Mouse (Mus musculus): ENCODE measurements at regions not wholly inside any gene's neighbourhood (a gene's known extent, or its start where the extent isn't known, plus 50 kb on each side); places are given as distances from the start of the nearest gene placed in this dataset.

DNA sequence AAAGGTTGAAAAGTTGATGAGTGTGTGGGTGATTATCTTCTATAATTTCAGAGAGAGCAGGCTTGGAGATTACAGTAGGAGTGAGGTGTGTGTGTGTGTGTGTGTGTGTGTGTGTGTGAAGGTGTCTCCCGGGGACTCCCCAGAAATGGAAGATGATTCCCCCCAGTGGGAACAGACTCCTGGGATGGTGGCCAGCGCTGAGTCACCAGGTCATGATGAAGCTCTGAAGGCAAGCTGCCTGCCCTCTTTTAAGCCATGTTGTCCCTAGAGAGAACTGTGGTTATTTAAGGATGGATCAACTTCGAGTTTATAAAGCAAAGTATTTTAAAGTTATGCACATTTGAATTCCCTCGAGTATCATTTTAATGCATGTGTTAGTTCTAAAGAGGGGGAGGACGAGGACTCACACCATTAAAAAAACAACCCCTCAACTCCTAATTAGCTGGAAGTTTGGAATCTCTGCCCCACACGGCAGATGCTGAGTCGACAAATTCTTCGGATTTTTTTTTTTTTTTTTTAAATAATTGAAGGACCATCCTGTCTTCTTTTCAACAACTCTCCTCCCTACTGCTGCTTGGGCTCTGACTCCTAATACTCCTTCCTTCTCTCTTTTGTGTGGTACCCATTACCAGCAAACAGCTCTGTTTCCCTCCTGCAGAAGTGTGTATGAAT lies 186.6 kb downstream of the Ly86 start:
- no peak for DNase-seq

GRCm38 (mm10) chr13:37532596-37533170 lies 187.7 kb downstream of the Ly86 start:
- no peak for DNase-seq

DNA sequence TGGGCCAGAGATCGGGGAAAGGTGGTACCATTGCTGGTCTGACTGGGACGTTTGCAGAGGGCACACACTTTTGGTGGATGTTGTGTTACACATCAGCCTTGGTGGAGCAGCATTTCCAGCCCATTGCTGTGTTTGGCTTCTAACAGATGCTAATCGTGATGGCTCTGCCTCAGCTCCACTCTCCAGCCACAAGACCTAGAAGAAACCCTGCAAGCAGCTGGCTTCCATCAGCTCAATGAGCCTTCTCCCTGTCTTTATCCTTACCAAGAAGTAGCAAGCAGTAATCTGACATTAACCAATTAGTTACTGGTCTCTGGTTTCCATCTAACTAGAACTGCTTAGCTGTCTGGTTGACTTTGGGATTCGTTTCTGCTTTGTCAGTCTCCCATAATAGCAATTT lies 188.8 kb downstream of the Ly86 start:
- DNase-seq = no peak

- DNase-seq = no peak
These were observed 192.3 kb downstream of the Ly86 start for GRCm38 (mm10) chr13:37537330-37537729.

GRCm38 (mm10) chr13:37537793-37538192 lies 192.8 kb downstream of the Ly86 start:
- DNase-seq = peak; percentile 52

- DNase-seq = no peak
These were observed 196.0 kb downstream of the Ly86 start for GRCm38 (mm10) chr13:37540980-37541531.

- peak; percentile 57 for DNase-seq
These were observed 196.7 kb downstream of the Ly86 start for GRCm38 (mm10) chr13:37541674-37542073.

GRCm38 (mm10) chr13:37542744-37543196 lies 197.8 kb downstream of the Ly86 start:
- no peak for DNase-seq

DNA sequence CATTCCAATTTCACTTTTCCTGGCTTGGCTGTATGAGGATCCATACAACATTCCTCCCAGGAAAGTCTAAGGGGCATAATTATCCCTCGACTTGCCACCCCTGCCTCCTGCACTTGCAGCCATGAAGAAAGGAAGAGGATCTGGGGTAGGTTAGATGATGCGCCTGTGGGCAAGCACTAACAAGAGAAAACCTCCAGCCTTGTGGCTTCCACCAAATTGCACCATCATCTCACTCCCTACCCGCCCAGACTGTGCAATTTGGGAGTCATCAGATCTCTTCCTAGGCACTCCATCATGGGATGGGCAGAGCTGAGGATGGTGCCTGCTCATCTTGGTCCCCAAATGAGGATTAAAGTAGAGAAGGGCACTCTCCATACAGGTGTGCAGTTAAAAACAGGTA lies 198.8 kb downstream of the Ly86 start:
- DNase-seq = no peak

- no peak for DNase-seq
These were observed 199.7 kb downstream of the Ly86 start for GRCm38 (mm10) chr13:37544696-37545095.

DNA sequence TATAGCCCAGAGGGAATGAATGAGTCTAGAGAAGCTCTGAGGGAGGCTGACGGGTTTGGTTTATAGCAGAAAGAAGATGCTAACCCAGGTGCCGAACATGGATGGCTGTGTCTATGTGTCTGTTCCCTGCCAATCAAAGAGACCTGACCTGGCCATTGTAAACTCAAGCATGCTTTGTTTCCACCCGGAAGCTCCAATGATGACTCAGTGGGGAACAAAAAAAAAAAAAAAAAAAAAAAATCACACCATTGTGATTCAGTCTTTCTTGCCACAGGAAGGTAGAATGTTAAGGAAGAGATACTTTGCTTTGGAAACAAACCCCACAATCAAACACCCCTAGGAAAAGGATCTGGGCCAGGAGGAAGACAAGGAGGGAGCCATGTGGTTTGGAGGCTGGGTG lies 201.5 kb downstream of the Ly86 start:
- DNase-seq = no peak

- no peak for DNase-seq
These were observed 205.6 kb downstream of the Ly86 start for GRCm38 (mm10) chr13:37550584-37550983.

GRCm38 (mm10) chr13:37553392-37553791 lies 208.4 kb downstream of the Ly86 start:
- DNase-seq = no peak

DNA sequence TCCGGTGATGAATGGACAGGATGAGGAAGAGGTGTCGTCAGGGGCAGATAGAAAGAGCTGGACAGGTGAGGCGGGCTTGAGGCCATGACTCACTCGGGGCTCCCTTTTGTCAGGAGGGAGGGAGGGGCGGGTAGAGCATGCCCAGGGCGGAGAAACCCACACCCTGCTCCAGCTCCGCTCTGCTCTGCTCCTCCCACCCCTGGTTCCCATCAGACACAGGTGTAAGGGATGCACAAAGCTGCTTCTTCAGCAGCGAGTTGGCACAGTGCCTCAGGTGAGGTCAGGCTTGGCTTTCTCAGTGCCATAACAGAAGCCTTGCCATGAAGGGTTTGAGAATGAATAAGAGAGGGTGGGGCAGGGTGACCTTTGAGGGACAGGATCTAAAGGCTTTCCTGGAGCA lies 212.2 kb downstream of the Ly86 start:
- no peak for DNase-seq

DNA sequence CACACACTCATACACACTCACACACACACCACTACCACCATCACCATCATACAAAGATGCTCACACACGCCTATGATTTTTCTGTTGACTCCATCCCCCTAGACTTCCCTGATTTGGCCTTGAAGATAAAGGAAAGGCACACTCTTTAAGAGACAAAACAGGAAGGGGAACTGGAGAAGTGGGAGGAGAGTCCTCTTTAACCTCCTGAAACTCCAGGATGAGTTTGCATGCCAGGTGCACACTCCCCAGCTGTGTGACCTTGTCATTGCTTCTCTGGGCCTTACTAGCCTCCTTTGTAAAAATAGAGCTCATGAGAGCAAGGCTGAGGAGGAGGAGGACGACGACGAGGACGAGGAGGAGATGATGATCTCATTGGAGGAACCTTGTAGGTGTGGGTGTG lies 212.8 kb downstream of the Ly86 start:
- no peak for DNase-seq

DNA sequence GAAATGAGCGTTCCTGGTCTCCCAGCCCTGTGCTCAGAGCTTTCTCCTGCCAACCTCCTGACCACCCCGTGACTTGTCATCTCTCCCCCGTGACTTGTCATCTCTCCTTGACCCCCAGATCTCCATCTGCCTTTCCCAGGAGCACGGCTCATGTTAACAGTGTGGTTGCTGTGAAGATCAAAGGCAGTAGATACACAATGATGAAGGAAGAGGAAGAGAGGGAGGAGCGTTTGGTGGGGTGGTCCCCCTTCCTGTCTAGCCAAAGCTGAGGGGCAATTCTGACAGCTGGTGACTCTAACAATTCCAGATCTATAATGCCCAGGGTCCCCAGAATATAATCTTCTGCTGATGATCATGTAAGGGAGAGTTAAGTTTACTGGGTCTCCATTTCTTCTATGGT lies 214.0 kb downstream of the Ly86 start:
- DNase-seq = no peak

- no peak for DNase-seq
These were observed 214.8 kb downstream of the Ly86 start for GRCm38 (mm10) chr13:37559706-37560313.

GRCm38 (mm10) chr13:37560387-37560786 lies 215.4 kb downstream of the Ly86 start:
- DNase-seq = peak; percentile 78

DNA sequence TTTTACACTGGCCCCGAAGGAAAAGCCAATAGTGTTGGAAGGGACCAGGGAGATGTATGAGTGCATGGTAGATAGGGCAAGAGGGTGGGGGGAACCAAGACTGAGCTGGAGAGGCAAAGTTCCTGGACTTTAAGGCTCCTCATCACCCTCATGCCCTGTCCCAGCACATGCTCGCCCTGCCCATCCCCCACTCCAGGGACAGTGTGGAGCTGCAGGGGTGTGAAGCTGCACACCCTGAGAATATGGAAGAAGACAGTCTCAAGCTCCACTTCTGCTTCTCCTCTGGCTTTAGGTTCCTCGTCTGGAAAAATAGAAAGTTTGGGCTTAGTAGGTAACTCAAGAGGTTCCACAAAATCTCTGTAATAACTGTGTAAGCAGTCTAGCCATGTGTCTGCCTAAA lies 215.8 kb downstream of the Ly86 start:
- DNase-seq = no peak

DNA sequence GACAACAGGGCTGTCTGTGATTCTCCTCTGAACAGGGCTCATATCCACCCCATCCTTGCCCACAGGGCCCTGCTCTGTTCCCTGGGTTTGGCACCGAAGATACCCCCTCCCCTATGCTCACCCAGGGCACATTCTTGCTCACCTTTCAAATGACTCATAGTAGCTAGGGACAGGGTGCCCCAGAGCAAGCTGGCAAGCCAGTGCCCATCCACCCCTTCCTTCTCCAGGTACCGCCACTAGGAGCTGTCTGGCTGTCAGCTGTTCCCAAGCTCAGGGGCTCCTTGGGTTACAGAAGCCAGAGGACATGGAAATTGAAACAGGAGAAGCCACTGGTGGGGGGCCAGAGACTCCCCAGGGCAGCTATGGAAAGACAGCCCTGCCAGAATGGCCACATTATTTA lies 216.4 kb downstream of the Ly86 start:
- no peak for DNase-seq

GRCm38 (mm10) chr13:37562141-37562540 lies 216.1 kb upstream of the Rreb1 start:
- peak; percentile 79 for DNase-seq

DNA sequence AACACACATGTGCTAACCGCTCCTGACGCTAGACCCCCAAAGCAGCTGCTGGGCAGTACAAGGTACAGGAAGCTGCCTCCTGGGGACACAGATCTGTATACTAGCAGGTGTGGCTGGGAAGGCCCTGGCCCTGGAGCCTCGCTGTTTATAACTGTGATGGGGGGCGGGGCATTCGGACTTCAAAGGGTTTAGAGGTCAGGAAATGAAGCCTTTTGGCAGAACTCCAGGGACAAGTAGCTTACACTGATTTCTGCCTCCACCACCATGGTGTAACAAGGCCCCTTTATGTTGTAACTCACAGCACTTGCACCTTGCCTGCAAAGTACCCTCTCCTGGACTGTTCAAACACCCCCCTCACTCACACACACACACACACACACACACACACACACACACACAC lies 215.5 kb upstream of the Rreb1 start:
- DNase-seq = peak; percentile 81

- no peak for DNase-seq
These were observed 209.1 kb upstream of the Rreb1 start for GRCm38 (mm10) chr13:37569051-37569450.

- no peak for DNase-seq
These were observed 208.7 kb upstream of the Rreb1 start for GRCm38 (mm10) chr13:37569486-37569885.
